Mouse (Mus musculus) ES-E14 (cell line): ENCODE data around the gene Atp6v0e. TPM values are rescaled to one million over a fixed set of nuclear protein-coding genes. Genes with fewer than 3 reads are reported as not detected.
A peak's percentile ranks its signal among the peaks of the same experiment; 100 is the strongest.

ENCODE experiments used
- DNase-seq: peaks from one replicate; pipeline ENCODE4 v3.0.0-alpha.2; 2013; ENCODE audit warnings: low read depth, low spot score
- H3K27ac ChIP-seq: 2 replicates; pipeline ENCODE4 v1.5.1; 2012; ENCODE audit warnings: low read depth, mild to moderate bottlenecking, low read length, moderate library complexity, mixed read lengths; ENCODE audit not compliant: poor library complexity, insufficient read depth, severe bottlenecking
- H3K36me3 ChIP-seq: 2 replicates; pipeline ENCODE4 v1.6.1; 2012; ENCODE audit warnings: mild to moderate bottlenecking, low read length, moderate library complexity, mixed read lengths; ENCODE audit not compliant: control insufficient read depth, poor library complexity, insufficient read depth, severe bottlenecking
- H3K4me1 ChIP-seq, 2 experiments: fragments of 150-350 bp in 1 of 2; sonication (generic) in 1 of 2; 2 replicates each; pipeline ENCODE4 v1.6.1; 2012; ENCODE audit warnings: low read length in 2 of 2, mild to moderate bottlenecking in 1 of 2, mixed read lengths in 1 of 2; ENCODE audit not compliant: control insufficient read depth in 2 of 2, insufficient read depth in 2 of 2, poor library complexity in 1 of 2
- H3K4me3 ChIP-seq, 2 experiments: fragments of 150-350 bp in 1 of 2; sonication (generic) in 1 of 2; 2 replicates each; pipeline ENCODE4 v1.5.1; 2012; ENCODE audit warnings: low read length in 2 of 2, low read depth in 1 of 2, mild to moderate bottlenecking in 1 of 2, mixed read lengths in 1 of 2; ENCODE audit not compliant: insufficient read depth in 1 of 2, poor library complexity in 1 of 2, severe bottlenecking in 1 of 2
- H3K9ac ChIP-seq: 2 replicates; pipeline ENCODE4 v1.6.1; 2012; ENCODE audit warnings: low read depth, mild to moderate bottlenecking, low read length, mixed read lengths; ENCODE audit not compliant: poor library complexity, insufficient read depth, severe bottlenecking
- H3K9me3 ChIP-seq: fragments of 150-350 bp; sonication (generic); 2 replicates; pipeline ENCODE4 v1.6.1; 2012; ENCODE audit warnings: low read depth, mild to moderate bottlenecking, low read length; ENCODE audit not compliant: control insufficient read depth, insufficient read depth
- CHD2 ChIP-seq: IDR thresholded peaks from 2 replicates; pipeline ENCODE4 v1.6.1; 2014; ENCODE audit warnings: mild to moderate bottlenecking, low read depth, low read length, inconsistent platforms
- HCFC1 ChIP-seq: IDR thresholded peaks from 2 replicates; pipeline ENCODE4 v1.6.1; 2012; ENCODE audit warnings: low read length, inconsistent platforms, borderline replicate concordance; ENCODE audit not compliant: insufficient read depth
- MAFK ChIP-seq: IDR thresholded peaks from 2 replicates; pipeline ENCODE4 v1.6.1; 2014; ENCODE audit warnings: mild to moderate bottlenecking, low read depth, low read length, inconsistent platforms; ENCODE audit not compliant: insufficient read depth
- ZC3H11A ChIP-seq: IDR thresholded peaks from 2 replicates; pipeline ENCODE4 v1.6.1; 2012; ENCODE audit warnings: low read depth, mild to moderate bottlenecking, inconsistent platforms, low read length, borderline replicate concordance
- ZNF384 ChIP-seq: IDR thresholded peaks from 2 replicates; pipeline ENCODE4 v1.6.1; 2012; ENCODE audit warnings: low read depth, low read length, inconsistent platforms
- in situ Hi-C, 2 experiments: fragments of 600-800 bp; cut with MboI; formaldehyde crosslinking; loops; one replicate each; pipeline ENCODE4 v1.15.1; 2025; ENCODE audit warnings: low sequenced_read_pairs in 2 of 2, inconsistent platforms in 1 of 2; ENCODE audit not compliant: unreplicated experiment in 2 of 2
- total RNA-seq: library from RNA; depleted of rRNA; stranded (reverse); fragments of 300-350 nt; gene quantifications from 2 replicates; pipeline ENCODE4 v1.2.3, GENCODE M21; 2012

Gene Atp6v0e
- total RNA-seq, 1 experiment = 252 TPM

DNA sequence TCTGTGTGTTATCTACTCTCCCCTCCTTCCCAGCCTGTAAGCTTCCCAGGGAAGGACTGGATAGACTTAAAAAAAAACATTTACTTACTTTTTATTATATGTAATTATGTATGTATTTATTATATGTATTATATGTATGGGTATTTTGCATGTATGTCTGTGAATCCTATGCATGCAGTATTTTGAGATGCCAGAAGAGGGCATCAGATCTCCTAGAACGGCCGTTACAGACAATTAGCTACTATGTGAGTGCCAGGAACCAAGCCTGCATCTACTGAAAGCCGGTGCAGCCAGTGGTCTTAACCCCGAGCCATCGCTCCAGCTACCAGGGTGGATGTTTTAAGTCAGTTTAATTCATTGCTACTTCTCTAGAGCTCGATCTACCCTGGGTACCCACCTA lies 18.2 kb downstream of the Atp6v0e start:
- TF ChIP-seq ZC3H11A = no peak
- TF ChIP-seq CHD2 = no peak
- no peak for TF ChIP-seq ZNF384
- no peak for TF ChIP-seq HCFC1
- no peak for TF ChIP-seq MAFK
- H3K27ac ChIP-seq = no peak overlapping the region
- H3K9ac ChIP-seq = no peak overlapping the region
- no peaks in the 10 kb centered on the region for H3K9me3 ChIP-seq
- in situ Hi-C loops = loop anchor here in 1 of 2 experiments (25.0 kb wide), 1 partner anchor 206 kb away; no protein-coding TSS in a partner anchor
- DNase-seq = no peak
- no peak overlapping the region for H3K4me3 ChIP-seq
- 0 out of 4 replicates have a peak, but pooled peaks cover 0 to under 1% of the 10 kb centered on the region in 2 experiments for H3K4me1 ChIP-seq
- peaks cover 2% of the 10 kb centered on the region for H3K36me3 ChIP-seq

DNA sequence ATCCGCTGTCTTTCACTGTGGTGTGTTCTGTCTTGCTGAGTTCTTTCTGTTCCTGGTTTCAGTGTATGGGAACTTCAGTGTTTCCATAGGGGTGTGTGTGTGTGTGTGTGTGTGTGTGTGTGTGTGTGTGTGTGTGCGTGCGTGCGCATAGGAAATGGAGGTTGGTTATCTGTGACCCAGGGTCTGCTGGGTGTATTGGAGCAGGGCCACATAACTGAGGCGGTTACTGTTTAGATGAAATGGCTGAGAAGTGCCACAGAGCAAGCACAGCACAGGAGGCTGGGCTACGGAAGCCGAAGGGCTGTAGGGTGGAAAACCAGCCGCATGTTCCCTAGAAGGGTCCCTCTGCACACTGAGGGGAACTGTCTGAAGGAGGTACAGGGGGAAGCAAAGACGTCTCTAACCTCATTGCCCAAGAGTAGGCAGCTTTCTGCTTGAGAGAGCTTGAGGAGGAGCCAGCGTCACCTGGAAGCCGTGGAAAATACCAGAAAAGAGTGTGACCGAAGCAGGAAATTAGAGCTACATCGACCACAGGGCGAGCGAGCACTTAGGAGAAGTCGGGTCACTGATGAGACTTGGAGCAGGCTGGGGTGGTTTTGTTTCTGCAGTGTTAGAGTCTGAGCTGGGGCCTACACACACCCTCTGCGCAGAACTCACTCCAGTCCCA lies 23.4 kb downstream of the Atp6v0e start:
- no peaks in the 10 kb centered on the region for H3K9me3 ChIP-seq
- TF ChIP-seq ZNF384 (no peak), HCFC1 (no peak), ZC3H11A (no peak), CHD2 (no peak), MAFK (no peak)
- no peak overlapping the region for H3K27ac ChIP-seq
- peak overlapping the region; percentile 50; the same call in 1 of the 2 replicates for H3K9ac ChIP-seq
- in situ Hi-C loops = loop anchor here in 1 of 2 experiments (25.0 kb wide), 1 partner anchor 201 kb away; no protein-coding TSS in a partner anchor
- H3K4me3 ChIP-seq = 0 out of 4 replicates have a peak overlapping the region, but pooled peaks of 1 of the 2 experiments have one; percentile 0
- no peak for DNase-seq
- H3K36me3 ChIP-seq = peaks cover 2% of the 10 kb centered on the region
- H3K4me1 ChIP-seq = peaks cover 0 to 4% of the 10 kb centered on the region in 2 experiments; a peak in 2 of 4 replicates

DNA sequence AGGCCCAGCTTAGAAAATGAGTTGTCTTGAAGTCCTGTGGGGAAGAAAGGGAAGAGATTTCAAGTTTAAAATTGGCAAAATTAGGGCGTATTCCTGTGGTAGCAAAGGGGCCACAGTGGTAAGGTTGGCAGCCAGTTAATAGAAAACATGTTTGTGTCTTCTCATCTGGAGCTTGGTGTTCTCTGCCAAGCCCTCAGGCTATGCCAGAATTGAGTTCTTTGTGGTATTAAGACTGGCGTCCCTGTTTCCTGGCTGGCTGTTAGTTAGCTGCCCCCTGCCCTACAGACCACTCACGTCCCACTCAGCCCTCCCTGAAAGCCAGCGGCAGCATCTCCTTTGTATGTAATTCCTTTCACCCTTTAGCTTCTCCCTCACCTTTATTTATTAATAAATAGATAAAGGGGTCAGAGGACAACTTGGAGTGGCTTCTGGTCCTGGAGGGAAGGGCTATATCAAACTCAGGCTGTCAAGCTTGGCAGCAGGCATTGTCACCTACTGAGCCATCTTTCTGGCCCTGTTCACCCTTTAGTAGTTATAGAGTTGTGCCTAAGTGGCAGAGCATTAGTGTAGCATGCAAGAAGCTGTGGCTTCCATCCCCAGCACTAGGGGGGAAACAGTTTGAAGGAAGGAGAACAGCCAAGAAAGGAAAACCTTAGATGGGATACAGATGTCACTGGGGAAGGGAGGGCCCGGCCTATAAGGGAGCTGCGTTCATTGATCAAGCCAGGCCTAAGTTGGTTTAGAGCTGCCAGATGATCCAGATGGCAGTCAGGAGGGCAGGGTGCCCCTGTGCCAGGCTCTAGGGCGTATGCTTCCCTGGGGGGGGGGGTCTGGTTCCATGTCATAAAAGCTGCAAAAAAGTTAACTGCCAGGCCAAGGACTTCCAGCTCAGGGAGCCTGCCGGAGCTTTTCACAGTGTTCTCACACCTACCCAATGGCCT lies 26.0 kb downstream of the Atp6v0e start:
- TF ChIP-seq MAFK (no peak), ZC3H11A (no peak), HCFC1 (no peak), ZNF384 (no peak), CHD2 (no peak)
- Histone ChIP-seq H3K27ac (no peak overlapping the region), H3K4me1 (peaks cover 0 to 4% of the 10 kb centered on the region in 2 experiments; a peak in 2 of 4 replicates), H3K4me3 (no peak overlapping the region), H3K36me3 (peaks cover 2% of the 10 kb centered on the region), H3K9me3 (no peaks in the 10 kb centered on the region), H3K9ac (no peak overlapping the region)
- in situ Hi-C loops = loop anchor here in 1 of 2 experiments (25.0 kb wide), 1 partner anchor 198 kb away; no protein-coding TSS in a partner anchor
- no peak for DNase-seq

GRCm38 (mm10) chr17:26689810-26690209 lies 26.8 kb downstream of the Atp6v0e start:
- H3K9ac ChIP-seq = no peak overlapping the region
- H3K4me3 ChIP-seq = no peak overlapping the region
- no peaks in the 10 kb centered on the region for H3K9me3 ChIP-seq
- in situ Hi-C loops = loop anchor here in 1 of 2 experiments (25.0 kb wide), 1 partner anchor 197 kb away; no protein-coding TSS in a partner anchor
- H3K4me1 ChIP-seq = peaks cover 0 to 4% of the 10 kb centered on the region in 2 experiments; a peak in 2 of 4 replicates
- no peaks in the 10 kb centered on the region; the same call in none of the 2 replicates for H3K36me3 ChIP-seq
- no peak for DNase-seq
- H3K27ac ChIP-seq = no peak overlapping the region
- TF ChIP-seq ZNF384 = no peak
- TF ChIP-seq MAFK = no peak
- no peak for TF ChIP-seq ZC3H11A
- TF ChIP-seq CHD2 = no peak
- TF ChIP-seq HCFC1 = no peak
